23 mouse cellular contexts compared by ENCODE assay signal in genomic region chr6:91379266-91379665, GRCm38 (mm10). TPM values are rescaled to one million over a fixed set of nuclear protein-coding genes. Genes with fewer than 3 reads are reported as not detected.
DNase-seq lines count a peak whose midpoint lies in the region; ATAC-seq and TF ChIP-seq lines count a peak whose summit lies in the region.
"Had no signal": no experiment of that assay in that cellular context is flagged by ENCODE, and none has a peak within 500 bp of the region (broad histone marks: within the 10 kb centered on the region; RNA-seq: fewer than 3 reads in every experiment).

No protein-coding gene starts in this region.

- no peak overlapping the region for H3K27ac ChIP-seq in hindbrain, embryonic 14.5 days
- H3K27ac ChIP-seq in hindbrain, embryonic 10.5 days, result no peak overlapping the region
- peak overlapping the region; percentile 77 for H3K27ac ChIP-seq in layer of hippocampus, adult 2 months
- H3K27ac ChIP-seq in forebrain, embryonic 16.5 days (ENCODE audit: low read length), result peak overlapping the region; percentile 24
- H3K27ac ChIP-seq: liver, embryonic 14.5 days; lung, embryonic 15.5 days; macrophage; midbrain, embryonic 12.5 days had no signal

- POLR2A ChIA-PET in Patski (lab: Charles Lee), result interaction anchor here (1.9 kb wide), 1 partner anchor 31 kb away, joined by 6 read pairs; the partner anchor contains the start of gene Wnt7a

- H3K36me3 ChIP-seq in hindbrain, embryonic 14.5 days (replicated peaks; ENCODE audit: control insufficient read depth, insufficient read depth), result no peaks in the 10 kb centered on the region
- peaks cover 46% of the 10 kb centered on the region for H3K36me3 ChIP-seq in hindbrain, embryonic 10.5 days
- H3K36me3 ChIP-seq in forebrain, embryonic 16.5 days (ENCODE audit: control insufficient read depth, insufficient read depth), result 0 out of 2 replicates have a peak, but pooled peaks cover 2% of the 10 kb centered on the region
- H3K36me3 ChIP-seq: heart, embryonic 12.5 days; lung, embryonic 15.5 days; midbrain, embryonic 12.5 days had no signal

- in situ Hi-C loops in Patski (cut with MboI; ENCODE audit: low pct_unique_long_range_greater_than_20kb), result no loop called here

- peak; percentile 27 for DNase-seq in hindbrain, embryonic 14.5 days (ENCODE audit: low spot score)
- DNase-seq in hindbrain, embryonic 10.5 days (ENCODE audit: low spot score), result no peak
- DNase-seq in layer of hippocampus, adult 2 months (ENCODE audit: low spot score in 2 of 2), result no peak
- DNase-seq in layer of hippocampus, adult 9-10 months (ENCODE audit: low spot score), result no peak
- DNase-seq in Patski (ENCODE audit: low read depth, low spot score), result peak; percentile 90
- no peak for DNase-seq in adrenal gland, postnatal 10 days
- DNase-seq: cerebellum, adult 8-10 months; heart, adult 11 months; kidney, postnatal 36 days; right cerebral cortex, adult 18-20 months; thymus, postnatal 36 days had no signal

- ATAC-seq in hindbrain, embryonic 14.5 days (ENCODE audit: low FRiP score), result no peak
- peak; percentile 44 for ATAC-seq in Patski
- ATAC-seq in forebrain, embryonic 16.5 days, result peak; percentile 80
- ATAC-seq in erythroid progenitor cell, adult 5-6 weeks (replicated peaks; ENCODE audit: low FRiP score, poor library complexity, severe bottlenecking), result no peak

- CTCF ChIA-PET in Patski (lab: Charles Lee), result interaction anchor here (0.6 to 1.2 kb wide), 3 partner anchors 8 to 22 kb away, joined by 3 read pairs; no protein-coding TSS in a partner anchor

- no peaks in the 10 kb centered on the region for H3K4me1 ChIP-seq in hindbrain, embryonic 14.5 days (replicated peaks; ENCODE audit: control insufficient read depth, insufficient read depth, low read length)
- no peaks in the 10 kb centered on the region for H3K4me1 ChIP-seq in hindbrain, embryonic 10.5 days (replicated peaks)
- H3K4me1 ChIP-seq in forebrain, embryonic 16.5 days (replicated peaks; ENCODE audit: control insufficient read depth, insufficient read depth, low read length), result peaks cover 11% of the 10 kb centered on the region
- H3K4me1 ChIP-seq: midbrain, embryonic 12.5 days had no signal

- H3K9me3 ChIP-seq in hindbrain, embryonic 14.5 days (ENCODE audit: control insufficient read depth, low read length), result no peaks in the 10 kb centered on the region
- H3K9me3 ChIP-seq in hindbrain, embryonic 10.5 days, result no peaks in the 10 kb centered on the region
- H3K9me3 ChIP-seq in forebrain, embryonic 16.5 days (ENCODE audit: control insufficient read depth, low read length), result no peaks in the 10 kb centered on the region
- H3K9me3 ChIP-seq: heart, embryonic 12.5 days; lung, embryonic 15.5 days; midbrain, embryonic 12.5 days had no signal

- H3K4me2 ChIP-seq in hindbrain, embryonic 14.5 days (replicated peaks), result no peak overlapping the region
- H3K4me2 ChIP-seq in forebrain, embryonic 16.5 days (ENCODE audit: low read length), result no peak overlapping the region
- H3K4me2 ChIP-seq: heart, embryonic 12.5 days; lung, embryonic 15.5 days; midbrain, embryonic 12.5 days had no signal

- no peak overlapping the region for H3K4me3 ChIP-seq in hindbrain, embryonic 14.5 days (replicated peaks; ENCODE audit: low read length)
- H3K4me3 ChIP-seq in hindbrain, embryonic 10.5 days, result no peak overlapping the region
- H3K4me3 ChIP-seq in layer of hippocampus, adult 2 months, result no peak overlapping the region
- H3K4me3 ChIP-seq in forebrain, embryonic 16.5 days (replicated peaks; ENCODE audit: low read length), result no peak overlapping the region
- H3K4me3 ChIP-seq: heart, embryonic 12.5 days; lung, embryonic 15.5 days; midbrain, embryonic 12.5 days had no signal

- WGBS in hindbrain, embryonic 14.5 days, result 57% methylated on average over 3 of the region's 3 CpGs
- WGBS in hindbrain, embryonic 10.5 days, result 74% methylated on average over 3 of the region's 3 CpGs
- 21% methylated on average over 3 of the region's 3 CpGs for WGBS in forebrain, embryonic 16.5 days

- TF ChIP-seq CTCF in layer of hippocampus, adult 2 months (conservative IDR thresholded peaks at IDR 0.05), result no peak
- no peak for TF ChIP-seq CTCF in Patski (IDR thresholded peaks at IDR 0.05)

- no peak overlapping the region for H3K9ac ChIP-seq in hindbrain, embryonic 14.5 days
- H3K9ac ChIP-seq in forebrain, embryonic 16.5 days (replicated peaks; ENCODE audit: low read depth, low read length), result no peak overlapping the region
- H3K9ac ChIP-seq: heart, embryonic 12.5 days; liver, embryonic 14.5 days; lung, embryonic 15.5 days; midbrain, embryonic 12.5 days had no signal

- H3K27me3 ChIP-seq in hindbrain, embryonic 14.5 days (ENCODE audit: control insufficient read depth, insufficient read depth, low read length), result no peaks in the 10 kb centered on the region
- H3K27me3 ChIP-seq in hindbrain, embryonic 10.5 days (ENCODE audit: insufficient read depth, poor library complexity, severe bottlenecking), result no peaks in the 10 kb centered on the region
- H3K27me3 ChIP-seq in Patski, result no peaks in the 10 kb centered on the region
- H3K27me3 ChIP-seq in forebrain, embryonic 16.5 days (replicated peaks; ENCODE audit: control insufficient read depth, insufficient read depth, low read length), result no peaks in the 10 kb centered on the region
- H3K27me3 ChIP-seq: lung, embryonic 15.5 days; midbrain, embryonic 12.5 days had no signal

RNA-seq across cellular contexts. Expression of gene Wnt7a, which starts 31.9 kb away (rescaled TPM):
- 7.5 and 8.8 TPM in 2 replicates for polyA plus RNA-seq in hindbrain, embryonic 14.5 days (2014; fragmentation: Nextera tagmentation; extraction: Ambion mirVana)
- polyA plus RNA-seq in hindbrain, embryonic 10.5 days (2016; fragmentation: Nextera tagmentation; extraction: Ambion mirVana), result 10.0 and 11.0 TPM in 2 replicates
- 10 to 100 TPM; 18.0 to 25.3 TPM for total RNA-seq in layer of hippocampus, adult 2 months (2021)
- 10.4 TPM for polyA plus RNA-seq in Patski (2021)
- polyA plus RNA-seq in forebrain, embryonic 16.5 days (2015; fragmentation: Nextera tagmentation; extraction: Ambion mirVana), result 22.7 and 23.0 TPM in 2 replicates
- total RNA-seq in adrenal gland, postnatal 10 days (2021), result not detected
- not detected in 2 replicates for total RNA-seq in erythroid progenitor cell, adult 5-6 weeks (2015; ENCODE audit: low replicate concordance)
- total RNA-seq in erythroid progenitor cell, adult 5-6 weeks (2017; ENCODE audit: low replicate concordance), result not detected in 2 replicates
- total RNA-seq: CH12.LX; gastrocnemius, adult 8-10 months; heart, postnatal 25 days; MEL had no signal
- polyA plus RNA-seq: intestine, embryonic 14.5 days; liver, embryonic 14.5 days; macrophage had no signal

Comparison
In these comparisons a context has a peak if more than half of its experiments do, and no peak if none do; other contexts are left out.
1. DNase-seq: peak in hindbrain, embryonic 14.5 days (single experiment) and Patski (single experiment); none in hindbrain, embryonic 10.5 days (single experiment), layer of hippocampus, adult 2 months (0 of 2), layer of hippocampus, adult 9-10 months (single experiment) and adrenal gland, postnatal 10 days (single experiment).
2. ATAC-seq: peak in Patski (single experiment) and forebrain, embryonic 16.5 days (single experiment); none in hindbrain, embryonic 14.5 days (single experiment) and erythroid progenitor cell, adult 5-6 weeks (single experiment).
3. H3K27ac ChIP-seq: peak in layer of hippocampus, adult 2 months (single experiment) and forebrain, embryonic 16.5 days (single experiment); none in hindbrain, embryonic 14.5 days (single experiment) and hindbrain, embryonic 10.5 days (single experiment).